Mouse (Mus musculus) midbrain, postnatal 0 days (tissue): Measurements from ENCODE around the gene Epb41l2. TPM values are rescaled to one million over a fixed set of nuclear protein-coding genes. Genes with fewer than 3 reads are reported as not detected.

Experiments
- ATAC-seq: fragments of 200-750 bp; cut with Nextera tagmentation; 2 replicates; pipeline ENCODE4 v1.8.0; 2017; ENCODE audit warnings: moderate number of reproducible peaks, mild to moderate bottlenecking, moderate TSS enrichment, moderate library complexity; ENCODE audit not compliant: low FRiP score
- DNase-seq: peaks from one replicate; pipeline ENCODE4 v3.0.0-alpha.2; 2015; ENCODE audit warnings: low spot score
- H3K27ac ChIP-seq: fragments of 300-500 bp; sonication (generic); 2 replicates; pipeline ENCODE4 v1.5.1; 2014; ENCODE audit warnings: low read depth, mild to moderate bottlenecking, low read length, mixed read lengths
- H3K27me3 ChIP-seq: fragments of 300-500 bp; sonication (generic); 2 replicates; pipeline ENCODE4 v1.6.1; 2014; ENCODE audit warnings: low read length, control low read depth, mixed read lengths; ENCODE audit not compliant: insufficient read depth
- H3K36me3 ChIP-seq: fragments of 300-500 bp; sonication (generic); 2 replicates; pipeline ENCODE4 v1.6.1; 2014; ENCODE audit warnings: low read length, control low read depth, mixed read lengths; ENCODE audit not compliant: insufficient read depth
- H3K4me1 ChIP-seq: fragments of 300-500 bp; sonication (generic); 2 replicates; pipeline ENCODE4 v1.6.1; 2014; ENCODE audit warnings: mild to moderate bottlenecking, control low read depth, antibody characterized with exemption, low read length, mixed read lengths; ENCODE audit not compliant: insufficient read depth
- H3K4me2 ChIP-seq: fragments of 300-500 bp; sonication (generic); 2 replicates; pipeline ENCODE4 v1.6.1; 2014; ENCODE audit warnings: low read depth, mild to moderate bottlenecking, low read length, mixed read lengths; ENCODE audit not compliant: poor library complexity, severe bottlenecking
- H3K4me3 ChIP-seq: fragments of 300-500 bp; sonication (generic); 2 replicates; pipeline ENCODE4 v1.5.1; 2014; ENCODE audit warnings: low read depth, mild to moderate bottlenecking, low read length, moderate library complexity
- H3K9ac ChIP-seq: fragments of 300-500 bp; sonication (generic); replicated peaks from 2 replicates; pipeline ENCODE4 v1.6.1; 2014; ENCODE audit warnings: mild to moderate bottlenecking, low read length, moderate library complexity, mixed read lengths; ENCODE audit not compliant: poor library complexity, severe bottlenecking
- H3K9me3 ChIP-seq: fragments of 300-500 bp; sonication (generic); 2 replicates; pipeline ENCODE4 v1.6.1; 2016; ENCODE audit warnings: low read length, control low read depth
- CTCF ChIP-seq: IDR thresholded peaks from 2 replicates; pipeline ENCODE4 v1.5.1; 2016; ENCODE audit warnings: antibody characterized with exemption, mild to moderate bottlenecking
- WGBS: fragments of 180-500 bp; shearing (Covaris S2); extraction: QIAGEN DNeasy Blood & Tissue Kit; methylation state at CpG from one replicate; pipeline ENCODE4 v1.1.7; 2014; 5-methylcytosine and 5-hydroxymethylcytosine counted together
- polyA plus RNA-seq: library from polyadenylated mRNA; unstranded; fragments of >200 nt; fragmentation: Nextera tagmentation; extraction: Ambion mirVana; gene quantifications from 2 replicates; pipeline ENCODE4 v1.2.1, GENCODE M21; 2015
- total RNA-seq: library from RNA; depleted of rRNA; stranded (reverse); fragments of >200 nt; gene quantifications from 2 replicates; pipeline ENCODE4 v1.2.3, GENCODE M21; 2014

Epb41l2 gene
- total and polyA plus RNA-seq, 2 experiments from 2014 or later, result 21.8 to 51.7 TPM

- Histone ChIP-seq H3K4me1 (no peaks in the 10 kb centered on the region), H3K27ac (no peak overlapping the region), H3K27me3 (no peaks in the 10 kb centered on the region), H3K36me3 (no peaks in the 10 kb centered on the region), H3K9me3 (no peaks in the 10 kb centered on the region), H3K9ac (no peak overlapping the region), H3K4me3 (no peak overlapping the region), H3K4me2 (no peak overlapping the region)
- 85% methylated on average over 13 of the region's 13 CpGs for WGBS
- no peak for DNase-seq
- no peak for ATAC-seq
- TF ChIP-seq CTCF, result no peak
These were observed 171.7 kb downstream of the Epb41l2 start for GRCm38 (mm10) chr10:25531335-25531734.

- H3K4me3 ChIP-seq, result no peak overlapping the region
- DNase-seq (no peak), ATAC-seq (no peak)
- no peak for TF ChIP-seq CTCF
- no peak overlapping the region for H3K9ac ChIP-seq
- no peaks in the 10 kb centered on the region for H3K4me1 ChIP-seq
- WGBS, result 88% methylated on average over 2 of the region's 2 CpGs
- no peak overlapping the region for H3K4me2 ChIP-seq
- no peaks in the 10 kb centered on the region for H3K9me3 ChIP-seq
- H3K27me3 ChIP-seq, result no peaks in the 10 kb centered on the region
- no peak overlapping the region for H3K27ac ChIP-seq
- no peaks in the 10 kb centered on the region for H3K36me3 ChIP-seq
These were observed 173.5 kb downstream of the Epb41l2 start for GRCm38 (mm10) chr10:25533105-25533504.

- ATAC-seq (no peak), DNase-seq (no peak)
- Histone ChIP-seq H3K4me3 (no peak overlapping the region), H3K36me3 (no peaks in the 10 kb centered on the region), H3K27ac (no peak overlapping the region), H3K9ac (no peak overlapping the region), H3K9me3 (no peaks in the 10 kb centered on the region), H3K27me3 (no peaks in the 10 kb centered on the region), H3K4me2 (no peak overlapping the region), H3K4me1 (no peaks in the 10 kb centered on the region)
- TF ChIP-seq CTCF, result no peak
- WGBS, result 82% methylated on average over 9 of the region's 9 CpGs
These were observed 174.1 kb downstream of the Epb41l2 start for GRCm38 (mm10) chr10:25533513-25534246.

GRCm38 (mm10) chr10:25534467-25534866 is 174.9 kb downstream of the Epb41l2 start:
- Histone ChIP-seq H3K36me3 (no peaks in the 10 kb centered on the region), H3K4me2 (no peak overlapping the region), H3K4me3 (no peak overlapping the region), H3K27ac (no peak overlapping the region), H3K4me1 (no peaks in the 10 kb centered on the region), H3K9ac (no peak overlapping the region), H3K9me3 (no peaks in the 10 kb centered on the region), H3K27me3 (no peaks in the 10 kb centered on the region)
- ATAC-seq (no peak), DNase-seq (no peak)
- no peak for TF ChIP-seq CTCF
- 92% methylated on average over 5 of the region's 5 CpGs for WGBS

GRCm38 (mm10) chr10:25535891-25536331 is 176.3 kb downstream of the Epb41l2 start, which contains the start of gene Smlr1:
Smlr1 (minus strand) TSS chr10:25536267.
- H3K4me1 ChIP-seq, result no peaks in the 10 kb centered on the region
- H3K9me3 ChIP-seq, result no peaks in the 10 kb centered on the region
- 94% methylated on average over 10 of the region's 10 CpGs for WGBS
- no peaks in the 10 kb centered on the region for H3K36me3 ChIP-seq
- H3K27me3 ChIP-seq, result no peaks in the 10 kb centered on the region
- no peak within 1 kb of the TSS for H3K4me2 ChIP-seq
- no peak within 1 kb of the TSS for H3K4me3 ChIP-seq
- TF ChIP-seq CTCF, result no peak
- no peak for DNase-seq
- H3K27ac ChIP-seq, result no peak within 1 kb of the TSS
- ATAC-seq, result no peak
- H3K9ac ChIP-seq, result no peak within 1 kb of the TSS

GRCm38 (mm10) chr10:25536621-25537020 is 177.0 kb downstream of the Epb41l2 start:
- no peak overlapping the region for H3K9ac ChIP-seq
- no peaks in the 10 kb centered on the region for H3K27me3 ChIP-seq
- H3K9me3 ChIP-seq, result no peaks in the 10 kb centered on the region
- H3K36me3 ChIP-seq, result no peaks in the 10 kb centered on the region
- TF ChIP-seq CTCF, result no peak
- H3K27ac ChIP-seq, result no peak overlapping the region
- ATAC-seq, result no peak
- H3K4me1 ChIP-seq, result no peaks in the 10 kb centered on the region
- WGBS, result 94% methylated on average over 6 of the region's 6 CpGs
- no peak overlapping the region for H3K4me3 ChIP-seq
- DNase-seq, result no peak
- H3K4me2 ChIP-seq, result no peak overlapping the region
